Mouse (Mus musculus) limb, embryonic 14.5 days (tissue): ENCODE measurements around the gene Abhd14a. TPM values are rescaled to one million over a fixed set of nuclear protein-coding genes. Genes with fewer than 3 reads are reported as not detected.
"Not testable (repeated sequence)": the region's sequence is repeated elsewhere in the genome, so short reads cannot be mapped to it uniquely, and the experiment has no call there.

Experiments used
- ATAC-seq: fragments of 200-750 bp; cut with Nextera tagmentation; 2 replicates; pipeline ENCODE4 v1.8.0; 2017; ENCODE audit warnings: low read depth, moderate number of reproducible peaks, moderate TSS enrichment; ENCODE audit not compliant: low FRiP score
- DNase-seq: peaks from one replicate; pipeline ENCODE4 v3.0.0-alpha.2; 2015; ENCODE audit warnings: low spot score
- H3K27ac ChIP-seq: fragments of 300-500 bp; sonication (generic); replicated peaks from 2 replicates; pipeline ENCODE4 v1.5.1; 2014; ENCODE audit warnings: low read depth, mild to moderate bottlenecking, low read length, moderate library complexity, mixed read lengths
- H3K27me3 ChIP-seq: fragments of 300-500 bp; sonication (generic); 2 replicates; pipeline ENCODE4 v1.6.1; 2014; ENCODE audit warnings: low read length, mixed read lengths; ENCODE audit not compliant: control insufficient read depth, insufficient read depth
- H3K36me3 ChIP-seq: fragments of 300-500 bp; sonication (generic); 2 replicates; pipeline ENCODE4 v1.6.1; 2014; ENCODE audit warnings: mild to moderate bottlenecking, low read length, moderate library complexity, mixed read lengths; ENCODE audit not compliant: control insufficient read depth, insufficient read depth
- H3K4me1 ChIP-seq: fragments of 300-500 bp; sonication (generic); 2 replicates; pipeline ENCODE4 v1.6.1; 2014; ENCODE audit warnings: antibody characterized with exemption, low read length, mixed read lengths; ENCODE audit not compliant: control insufficient read depth, insufficient read depth
- H3K4me2 ChIP-seq: fragments of 300-500 bp; sonication (generic); replicated peaks from 2 replicates; pipeline ENCODE4 v1.6.1; 2014; ENCODE audit warnings: low read depth, mild to moderate bottlenecking, low read length, moderate library complexity; ENCODE audit not compliant: severe bottlenecking
- H3K4me3 ChIP-seq: fragments of 300-500 bp; sonication (generic); replicated peaks from 2 replicates; pipeline ENCODE4 v1.5.1; 2014; ENCODE audit warnings: low read length
- H3K9ac ChIP-seq: fragments of 300-500 bp; sonication (generic); 2 replicates; pipeline ENCODE4 v1.6.1; 2014; ENCODE audit warnings: mild to moderate bottlenecking, low read depth, low read length, moderate library complexity; ENCODE audit not compliant: severe bottlenecking
- H3K9me3 ChIP-seq: fragments of 300-500 bp; sonication (generic); 2 replicates; pipeline ENCODE4 v1.6.1; 2016; ENCODE audit warnings: low read length; ENCODE audit not compliant: control insufficient read depth
- POLR2A ChIP-seq: fragments of 200-500 bp; IDR thresholded peaks from 2 replicates; pipeline ENCODE4 v1.8.0; 2012; ENCODE audit warnings: inconsistent platforms, mild to moderate bottlenecking, moderate library complexity, borderline replicate concordance; ENCODE audit not compliant: insufficient read depth, insufficient read length; ENCODE audit errors: extremely low read depth
- whole genome bisulfite sequencing: fragments of 180-500 bp; shearing (Covaris S2); extraction: QIAGEN DNeasy Blood & Tissue Kit; methylation state at CpG from one replicate; pipeline ENCODE4 v1.1.7; 2014; 5-methylcytosine and 5-hydroxymethylcytosine counted together
- polyA plus RNA-seq, 2 experiments: library from polyadenylated mRNA; depleted of rRNA in 1 of 2; stranded (reverse) in 1 of 2; unstranded in 1 of 2; fragments of >200 nt; fragmentation: Nextera tagmentation in 1 of 2; extraction: Ambion mirVana in 1 of 2; gene quantifications; 2 replicates each; pipeline versions ENCODE4 v1.2.1 to v1.2.3; 2012 to 2014

Abhd14a gene
- polyA plus RNA-seq (2012; rRNA removed): 79.9 and 87.1 TPM in 2 replicates
- polyA plus RNA-seq (2014; fragmentation: Nextera tagmentation; extraction: Ambion mirVana): 69.5 and 74.0 TPM in 2 replicates

GRCm38 (mm10) chr9:106447348-106447747 lies at the start of gene Abhd14a, which contains the start of gene Abhd14b:
Gene Abhd14a, minus strand, starts transcription at chr9:106447678.
Gene Abhd14b, plus strand, starts transcription at chr9:106447459.
- Histone ChIP-seq H3K4me2 (peak within 1 kb of the TSS; percentile 86), H3K4me1 (peaks cover 33% of the 10 kb centered on the region), H3K9me3 (no peaks in the 10 kb centered on the region), H3K27ac (peak within 1 kb of the TSS; percentile 69), H3K27me3 (no peaks in the 10 kb centered on the region), H3K9ac (peak within 1 kb of the TSS; percentile 68), H3K4me3 (peak within 1 kb of the TSS; percentile 61), H3K36me3 (no peaks in the 10 kb centered on the region)
- ATAC-seq (peak; percentile 86), DNase-seq (peak; percentile 94)
- WGBS: 1% methylated on average over 24 of the region's 24 CpGs
- 0 out of 2 replicates have a peak, but pooled peaks have one; percentile 60 for TF ChIP-seq POLR2A

DNA sequence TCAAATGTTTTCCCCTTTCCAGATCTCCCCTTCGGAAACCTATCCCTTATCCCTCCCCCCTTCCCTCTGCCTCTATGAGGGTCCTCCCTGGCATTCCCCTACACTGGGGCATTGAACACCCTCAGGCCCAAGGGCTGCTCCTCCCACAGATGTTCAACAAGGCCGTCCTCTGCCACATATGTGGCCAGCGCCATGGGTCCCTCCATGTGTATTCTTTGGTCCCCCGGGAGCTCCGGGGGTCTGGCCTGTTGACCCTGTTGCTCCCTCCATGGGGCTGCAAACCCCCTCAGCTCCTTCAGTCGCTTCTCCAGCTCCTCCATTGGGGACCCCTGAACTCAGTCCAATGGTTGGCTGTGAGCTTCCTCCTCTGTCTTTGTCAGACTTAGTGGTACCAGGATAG lies 40.1 kb upstream of the Abhd14a start:
- not testable (repeated sequence) for ATAC-seq, H3K4me3 ChIP-seq, H3K9ac ChIP-seq, DNase-seq, H3K27ac ChIP-seq, H3K4me1 ChIP-seq, H3K9me3 ChIP-seq, H3K27me3 ChIP-seq, H3K4me2 ChIP-seq
- H3K36me3 ChIP-seq: peaks cover 36% of the 10 kb centered on the region
- 81% methylated on average over 6 of the region's 6 CpGs for WGBS

- Histone ChIP-seq H3K27ac (no peak overlapping the region), H3K4me1 (no peaks in the 10 kb centered on the region), H3K36me3 (peaks cover 53% of the 10 kb centered on the region), H3K27me3 (no peaks in the 10 kb centered on the region), H3K9ac (no peak overlapping the region), H3K9me3 (no peaks in the 10 kb centered on the region), H3K4me2 (no peak overlapping the region), H3K4me3 (no peak overlapping the region)
- ATAC-seq (no peak), DNase-seq (no peak)
- 80% methylated on average over 10 of the region's 10 CpGs for WGBS
- no peak for TF ChIP-seq POLR2A
Measured at GRCm38 (mm10) chr9:106485076-106485475, 37.6 kb upstream of the Abhd14a start.

DNA sequence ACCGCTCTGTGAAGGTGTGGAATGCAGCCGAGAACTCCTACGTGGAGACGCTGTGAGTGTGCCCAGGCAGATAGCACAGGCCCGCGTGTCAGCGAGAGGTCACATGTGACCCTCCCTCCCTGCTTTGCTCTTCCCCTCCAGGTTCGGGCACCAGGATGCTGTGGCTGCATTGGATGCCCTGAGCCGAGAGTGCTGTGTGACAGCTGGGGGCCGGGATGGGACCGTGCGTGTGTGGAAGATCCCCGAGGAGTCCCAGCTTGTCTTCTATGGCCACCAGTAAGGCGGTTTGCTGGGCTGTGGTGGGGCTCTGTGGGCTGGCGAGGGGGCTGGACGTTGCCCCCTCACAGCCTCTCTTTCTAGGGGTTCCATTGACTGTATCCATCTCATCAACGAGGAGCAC lies 36.1 kb upstream of the Abhd14a start:
- Histone ChIP-seq H3K27ac (no peak overlapping the region), H3K4me2 (no peak overlapping the region), H3K4me1 (no peaks in the 10 kb centered on the region), H3K36me3 (peaks cover 53% of the 10 kb centered on the region), H3K9ac (no peak overlapping the region), H3K4me3 (no peak overlapping the region), H3K9me3 (no peaks in the 10 kb centered on the region), H3K27me3 (no peaks in the 10 kb centered on the region)
- 94% methylated on average over 16 of the region's 17 CpGs for WGBS
- no peak for TF ChIP-seq POLR2A
- ATAC-seq (no peak), DNase-seq (no peak)

- TF ChIP-seq POLR2A: no peak
- Histone ChIP-seq H3K27me3 (no peaks in the 10 kb centered on the region), H3K4me3 (no peak overlapping the region), H3K36me3 (peaks cover 53% of the 10 kb centered on the region), H3K27ac (no peak overlapping the region), H3K4me2 (no peak overlapping the region), H3K9me3 (no peaks in the 10 kb centered on the region), H3K9ac (no peak overlapping the region), H3K4me1 (peaks cover under 1% of the 10 kb centered on the region; the same call in 1 of the 2 replicates)
- WGBS: 93% methylated on average over 10 of the region's 10 CpGs
- no peak for DNase-seq
- no peak for ATAC-seq
Measured at GRCm38 (mm10) chr9:106483136-106483535, 35.7 kb upstream of the Abhd14a start.
